Mouse (Mus musculus) spleen, embryonic (tissue): Measurements from ENCODE around the gene Atrnl1.

Experiments
- CTCF ChIA-PET: fragments of 350-600 bp; sonication (Branson Sonifier 250); formaldehyde crosslinking; loops from one replicate; lab custom pipeline; 2022; lab: Charles Lee

The Atrnl1 gene

DNA sequence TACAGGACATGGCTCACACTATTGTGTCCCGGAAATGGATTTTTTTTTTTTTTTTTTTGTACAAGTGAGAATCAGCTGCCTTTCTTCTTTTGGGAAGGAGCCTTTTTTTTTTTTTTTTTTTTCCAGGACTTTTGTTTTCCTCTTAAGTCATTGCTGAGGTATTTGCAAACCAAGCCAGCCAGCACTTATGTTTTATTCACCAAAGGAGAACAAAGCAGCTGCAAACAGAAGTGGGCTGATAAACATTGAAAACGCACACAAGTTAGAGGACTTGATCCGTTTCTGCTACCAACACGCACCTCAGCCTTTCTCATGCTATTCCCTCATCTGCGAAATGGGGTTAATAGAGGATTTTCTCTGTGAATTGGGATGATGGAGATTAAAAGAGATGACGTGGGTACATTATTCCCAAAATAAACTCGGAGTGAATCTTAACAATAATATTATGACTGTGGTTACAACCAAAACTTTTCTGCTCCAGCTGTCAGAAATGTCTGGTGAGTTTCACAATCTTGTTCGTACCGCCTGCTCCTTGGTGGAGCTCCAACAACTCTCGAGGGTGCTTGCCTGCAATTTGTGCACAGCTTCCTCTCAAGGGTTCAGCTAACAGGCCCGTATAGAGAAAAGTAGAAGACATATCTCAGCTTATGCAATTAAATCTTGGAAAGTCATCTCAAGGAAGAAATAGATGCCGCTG, 1.3 kb upstream of the Atrnl1 start:
- CTCF ChIA-PET: no interaction called here

- CTCF ChIA-PET: no interaction called here
These were observed 767 bp upstream of the Atrnl1 start for GRCm38 (mm10) chr19:57610058-57610475.

DNA sequence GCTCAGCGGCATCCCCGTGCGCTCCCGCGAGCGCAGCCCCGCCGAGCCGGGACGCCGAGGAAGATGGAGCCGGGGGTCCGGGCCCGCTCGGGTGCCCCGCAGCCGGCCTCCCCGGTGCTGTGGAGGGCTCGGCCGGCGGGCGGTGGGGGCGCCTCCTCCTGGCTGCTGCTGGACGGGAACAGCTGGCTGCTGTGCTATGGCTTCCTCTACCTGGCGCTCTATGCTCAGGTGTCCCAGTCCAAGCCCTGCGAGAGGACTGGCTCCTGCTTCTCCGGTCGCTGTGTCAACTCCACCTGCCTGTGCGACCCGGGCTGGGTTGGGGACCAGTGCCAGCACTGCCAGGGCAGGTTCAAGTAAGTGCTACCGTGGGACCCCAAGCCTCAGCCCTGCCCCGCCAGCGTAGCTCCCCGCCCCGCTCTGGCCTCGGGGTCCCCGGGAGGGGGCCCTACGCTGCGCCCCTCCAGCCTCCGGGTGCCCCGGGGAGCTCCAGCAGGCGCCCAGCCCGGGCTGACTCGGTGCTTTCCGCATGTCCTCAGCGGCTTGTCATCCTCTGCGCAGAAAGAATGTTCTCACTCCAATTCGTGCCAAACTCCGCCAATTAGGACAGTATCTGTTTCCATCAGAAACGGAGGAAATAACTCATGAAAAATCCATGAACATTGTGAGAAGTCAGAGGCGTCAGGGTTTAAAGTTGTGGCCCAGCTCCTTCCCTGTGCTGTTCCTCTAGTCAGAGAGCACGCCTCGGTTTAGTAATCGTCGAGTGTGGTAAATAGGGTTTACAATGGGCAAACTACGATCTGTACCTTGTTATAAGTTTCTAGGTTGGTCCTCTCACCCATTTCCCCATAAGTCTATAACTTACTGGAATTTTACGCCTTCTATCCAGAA, 701 bp downstream of the Atrnl1 start:
- CTCF ChIA-PET: interaction anchor here (0.6 to 0.8 kb wide), 4 partner anchors 32 to 557 kb away, joined by 3 to 11 read pairs (median 3); no protein-coding TSS in a partner anchor

GRCm38 (mm10) chr19:57612179-57612472, 1.3 kb downstream of the Atrnl1 start:
- CTCF ChIA-PET: interaction anchor here (0.6 to 0.8 kb wide), 2 partner anchors 31 to 558 kb away, joined by 3 read pairs; no protein-coding TSS in a partner anchor

DNA sequence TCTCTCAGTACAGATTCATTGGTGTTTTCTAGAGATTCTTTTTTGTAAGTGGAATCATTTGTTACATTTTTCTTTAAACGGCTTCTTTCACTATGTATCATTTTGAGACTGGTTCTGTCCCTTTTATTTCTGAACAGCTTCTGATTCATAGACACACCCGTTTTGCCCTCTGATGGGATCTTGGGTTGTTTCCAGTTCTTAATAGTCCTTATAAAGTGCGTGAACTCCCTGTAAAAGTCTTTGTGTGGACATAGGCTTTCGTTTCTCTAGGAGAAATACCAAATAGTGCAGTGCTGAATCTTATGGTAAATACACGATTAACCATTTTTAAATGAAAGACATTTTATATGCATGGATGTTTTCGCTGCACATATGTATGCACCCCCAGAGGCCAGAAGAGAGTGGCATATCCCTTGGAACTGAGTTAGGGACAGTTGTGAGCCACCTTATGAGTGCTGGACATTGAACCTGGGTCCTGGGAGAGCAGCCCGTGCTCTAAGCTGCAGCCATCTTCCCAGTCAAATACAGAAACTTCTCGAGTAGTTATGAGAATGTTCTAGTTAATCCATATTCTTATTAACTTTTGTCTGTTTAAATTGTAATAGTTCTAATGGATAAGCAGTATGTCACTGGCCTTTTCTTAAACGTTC, 5.3 kb downstream of the Atrnl1 start:
- CTCF ChIA-PET: no interaction called here

DNA sequence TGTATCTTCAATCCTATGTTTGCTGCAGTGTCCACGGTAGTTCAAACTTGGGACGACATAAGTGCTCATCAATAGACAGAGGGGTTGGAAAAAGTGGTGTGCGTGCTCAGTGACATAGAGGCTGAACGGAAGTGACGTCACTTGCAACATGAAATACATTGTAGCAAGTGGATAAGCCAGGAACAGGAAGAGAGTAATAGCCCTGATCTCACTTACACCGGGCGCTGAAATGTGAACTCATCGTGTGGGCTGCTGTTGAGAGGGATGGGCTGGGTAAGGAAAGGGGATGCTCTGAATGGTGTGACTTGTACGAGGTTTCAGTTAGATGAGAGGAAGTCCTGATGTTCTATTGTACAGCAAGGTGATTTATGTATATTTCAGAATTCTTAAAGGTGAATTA, 8.3 kb downstream of the Atrnl1 start:
- CTCF ChIA-PET: no interaction called here

- CTCF ChIA-PET: no interaction called here
These were observed 11.0 kb downstream of the Atrnl1 start for GRCm38 (mm10) chr19:57621814-57622213.

DNA sequence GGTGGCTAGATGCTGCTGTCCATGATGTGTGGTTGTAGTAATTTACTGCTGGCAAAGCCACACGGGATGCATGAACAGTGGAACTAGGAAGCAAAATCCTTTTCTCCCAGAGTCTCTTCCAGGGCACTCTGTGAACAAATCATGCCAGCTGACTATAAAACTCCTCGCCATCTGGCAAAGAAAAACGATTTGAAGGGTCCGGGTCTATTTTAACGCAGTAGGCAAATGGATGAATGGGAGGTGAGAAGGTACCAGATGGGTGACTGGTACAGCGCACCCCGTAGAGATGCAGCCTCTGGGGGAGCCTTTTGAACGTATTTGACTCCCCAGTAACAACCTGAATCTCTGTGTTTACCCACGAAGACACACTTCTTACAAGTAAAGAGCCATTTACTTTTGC, 14.9 kb downstream of the Atrnl1 start:
- CTCF ChIA-PET: no interaction called here

- CTCF ChIA-PET: no interaction called here
These were observed 16.4 kb downstream of the Atrnl1 start for GRCm38 (mm10) chr19:57627251-57627650.

DNA sequence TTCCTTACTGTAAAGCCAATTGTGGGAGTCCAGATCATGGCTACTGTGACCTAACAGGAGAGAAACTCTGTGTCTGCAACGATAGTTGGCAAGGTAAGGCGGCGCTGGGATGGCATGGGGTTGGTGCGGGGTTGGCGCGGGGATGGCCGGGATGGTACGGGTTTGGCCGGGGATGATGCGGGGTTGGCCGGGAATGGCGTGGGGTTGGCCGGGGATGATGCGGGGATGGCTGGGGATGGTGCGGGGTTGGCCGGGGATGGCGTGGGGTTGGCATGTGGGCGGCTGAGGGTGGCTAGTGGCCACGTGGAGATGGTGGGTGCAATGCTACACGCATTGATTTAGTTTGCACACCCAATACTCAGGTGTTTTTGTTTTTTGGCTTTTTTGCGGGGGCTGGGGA, 31.7 kb downstream of the Atrnl1 start:
- CTCF ChIA-PET: interaction anchor here (1.0 kb wide), 1 partner anchor 31 kb away, joined by 3 read pairs; no protein-coding TSS in a partner anchor

GRCm38 (mm10) chr19:57642980-57643379, 32.1 kb downstream of the Atrnl1 start:
- CTCF ChIA-PET: interaction anchor here (1.0 kb wide), 1 partner anchor 31 kb away, joined by 3 read pairs; no protein-coding TSS in a partner anchor

DNA sequence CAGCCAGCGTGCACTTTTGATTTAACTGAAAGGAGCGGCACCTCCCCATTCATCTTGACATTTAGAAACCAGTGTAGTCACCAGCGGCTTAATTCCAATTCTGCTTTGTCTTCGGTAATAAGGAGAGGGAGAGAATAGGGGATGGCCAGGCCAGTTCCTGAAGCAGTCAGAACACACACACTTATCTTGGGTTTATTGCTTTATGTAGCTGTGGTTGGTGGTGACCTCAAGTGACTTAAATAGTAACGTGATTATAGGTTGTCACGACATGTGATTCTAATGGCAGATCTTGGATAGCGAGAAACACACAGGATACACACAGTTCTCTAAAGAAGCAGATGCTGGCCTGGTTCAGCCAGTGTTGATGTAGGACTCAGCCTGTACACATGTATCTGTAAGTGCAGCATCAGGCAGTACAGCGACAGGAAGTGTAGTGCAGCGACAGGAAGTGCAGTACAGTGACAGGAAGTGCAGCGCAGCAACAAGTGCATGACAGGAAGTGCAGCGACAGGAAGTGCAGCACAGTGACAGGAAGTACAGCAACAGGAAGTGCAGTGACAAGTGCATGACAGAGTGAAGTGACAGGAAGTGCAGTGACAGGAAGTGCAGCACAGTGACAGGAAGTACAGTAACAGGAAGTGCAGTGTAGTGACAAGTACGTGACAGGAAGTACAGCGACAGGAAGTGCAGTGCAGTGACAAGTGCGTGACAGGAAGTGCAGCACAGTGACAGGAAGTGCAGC, 37.5 kb downstream of the Atrnl1 start:
- CTCF ChIA-PET: no interaction called here

DNA sequence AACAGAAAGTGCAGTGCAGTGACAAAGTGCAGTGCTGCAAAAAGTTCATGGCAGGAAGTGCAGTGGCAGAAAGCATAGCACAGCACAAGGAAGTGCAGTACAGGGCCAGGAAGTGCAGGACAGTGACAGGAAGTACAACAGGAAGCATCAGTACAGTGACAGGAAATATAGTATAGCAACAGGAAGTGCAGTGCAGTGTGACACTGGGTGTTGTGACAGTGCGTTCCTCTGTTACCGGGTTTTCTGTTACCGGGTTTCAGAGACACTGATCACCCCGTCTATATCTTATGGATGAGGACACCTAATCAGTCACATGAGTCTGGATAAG, 38.1 kb downstream of the Atrnl1 start:
- CTCF ChIA-PET: no interaction called here

DNA sequence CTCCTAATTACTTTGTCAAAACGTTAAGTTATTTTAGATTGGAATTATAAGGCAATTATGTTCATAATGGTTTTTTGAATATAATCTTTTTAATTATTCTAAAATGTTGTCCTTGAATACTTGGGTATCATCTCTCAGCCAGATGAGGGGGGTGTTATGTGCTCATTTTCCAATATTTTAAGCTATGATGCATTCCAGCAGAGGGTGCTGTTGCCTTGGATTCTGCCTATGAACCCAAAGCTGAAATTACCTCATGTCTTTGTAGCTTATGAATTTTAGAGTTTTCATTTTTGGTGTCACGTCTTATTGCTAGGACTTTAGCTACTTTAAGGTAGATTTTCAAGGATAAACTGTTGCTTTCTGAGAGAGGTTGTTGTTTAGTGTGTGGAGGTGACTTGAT, 44.2 kb downstream of the Atrnl1 start:
- CTCF ChIA-PET: interaction anchor here (0.7 kb wide), 1 partner anchor 221 kb away, joined by 3 read pairs; no protein-coding TSS in a partner anchor

DNA sequence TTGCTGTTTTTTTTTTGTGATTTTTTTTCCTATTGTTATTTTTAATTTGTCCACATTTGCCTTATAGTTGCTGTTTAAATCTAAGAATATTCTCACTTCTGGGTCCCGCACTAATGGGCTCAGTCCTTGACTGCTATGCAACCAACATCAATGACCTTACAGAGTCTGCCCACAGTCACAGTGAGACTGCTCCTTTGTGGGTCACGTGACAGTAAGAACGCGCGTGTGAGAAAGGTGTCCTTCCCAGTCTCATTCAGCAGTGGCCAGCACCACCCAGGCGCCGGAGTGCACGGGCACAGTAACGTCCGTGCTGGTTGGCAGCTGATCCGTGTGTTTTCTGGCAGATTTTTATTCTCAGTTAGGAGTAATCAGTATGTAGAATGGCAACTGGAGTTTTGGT, 44.7 kb downstream of the Atrnl1 start:
- CTCF ChIA-PET: interaction anchor here (0.7 kb wide), 1 partner anchor 220 kb away, joined by 3 read pairs; no protein-coding TSS in a partner anchor

GRCm38 (mm10) chr19:57657426-57658087, 46.7 kb downstream of the Atrnl1 start:
- CTCF ChIA-PET: interaction anchor here (0.6 to 0.7 kb wide), 2 partner anchors 56 to 579 kb away, joined by 3 read pairs; no protein-coding TSS in a partner anchor

DNA sequence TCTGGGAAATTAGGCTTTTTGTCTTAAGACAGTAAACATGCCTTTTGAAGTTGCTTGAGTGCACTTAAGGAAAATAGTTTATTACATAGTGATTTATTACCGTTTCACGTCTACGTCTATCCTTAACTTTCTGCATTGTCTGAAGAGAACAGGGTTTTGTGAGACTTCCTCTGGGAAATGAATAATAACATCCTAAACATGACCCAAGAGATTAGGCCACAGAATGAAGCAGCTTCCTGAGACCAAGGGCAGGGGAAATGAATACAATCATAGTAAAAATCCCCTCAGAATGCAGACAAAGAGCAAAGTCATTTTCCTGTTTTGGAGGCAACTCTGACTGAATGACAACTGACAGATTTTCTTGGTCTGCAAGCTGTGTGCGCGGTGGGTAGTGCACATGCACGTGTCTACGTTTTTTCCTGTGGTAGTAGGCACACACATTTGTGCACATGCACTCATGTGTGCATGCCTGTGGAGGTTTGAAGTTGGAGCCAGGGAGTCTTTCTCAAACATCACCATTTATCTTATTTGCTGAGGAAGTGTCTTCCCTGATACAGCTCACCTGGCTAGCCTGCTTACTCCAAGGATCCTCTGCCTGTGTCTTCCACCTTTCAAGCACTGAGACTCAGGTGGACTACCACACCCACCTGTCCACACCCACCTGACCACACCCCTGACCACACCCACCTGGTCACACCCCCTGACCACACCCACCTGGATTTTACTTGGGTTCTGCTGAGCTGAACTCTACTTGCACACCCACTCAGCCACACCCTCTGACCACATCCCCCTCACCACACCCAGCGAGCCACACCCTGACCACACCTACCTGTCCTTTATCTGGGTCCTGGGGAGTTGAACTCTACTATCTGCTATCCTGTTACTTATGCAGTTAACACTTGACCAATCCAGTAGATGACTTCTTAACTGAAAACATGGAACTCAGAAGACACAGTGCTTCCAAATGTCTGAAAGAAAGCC, 47.6 kb downstream of the Atrnl1 start:
- CTCF ChIA-PET: no interaction called here

DNA sequence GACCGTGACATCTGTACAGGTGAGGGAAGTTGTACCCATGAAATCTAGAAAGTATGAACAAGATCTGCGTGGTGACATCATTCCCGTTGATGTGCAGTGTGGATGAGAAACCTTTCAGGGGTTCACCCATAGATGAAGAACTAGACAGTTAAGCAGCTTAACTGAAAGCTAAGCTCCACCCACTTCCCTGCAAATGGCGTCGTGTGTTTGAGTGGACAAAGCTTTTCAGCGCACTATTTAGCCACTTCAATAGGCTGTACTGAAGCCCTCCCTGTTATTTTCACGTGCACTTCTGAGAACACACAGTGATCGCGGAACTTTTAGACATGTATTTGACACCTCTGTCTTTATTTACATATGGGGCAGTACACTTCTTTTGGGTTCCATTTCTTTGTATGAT, 56.2 kb downstream of the Atrnl1 start:
- CTCF ChIA-PET: no interaction called here

GRCm38 (mm10) chr19:57667946-57668345, 57.1 kb downstream of the Atrnl1 start:
- CTCF ChIA-PET: no interaction called here

DNA sequence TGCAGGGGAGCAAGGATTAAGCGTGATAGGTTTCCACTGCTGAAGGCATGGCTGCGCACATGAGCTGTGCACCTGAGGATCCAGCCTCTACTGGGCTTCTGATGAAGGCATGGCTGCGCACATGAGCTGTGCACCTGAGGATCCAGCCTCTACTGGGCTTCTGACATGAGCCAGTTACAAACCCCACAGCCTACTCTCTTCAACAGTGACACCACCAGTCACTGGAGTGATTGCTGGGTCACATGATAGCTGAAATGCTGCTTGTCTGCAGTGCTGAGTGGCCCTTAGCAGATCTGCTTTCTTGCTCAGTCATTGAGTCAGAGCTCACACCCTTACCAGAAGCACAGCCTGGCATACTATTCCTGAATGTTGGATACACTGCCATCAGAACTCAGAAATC, 68.6 kb downstream of the Atrnl1 start:
- CTCF ChIA-PET: interaction anchor here (0.6 kb wide), 1 partner anchor 68 kb away, joined by 3 read pairs; no protein-coding TSS in a partner anchor
